Mouse (Mus musculus): ENCODE measurements at regions not wholly inside any gene's neighbourhood (a gene's known extent, or its start where the extent isn't known, plus 50 kb on each side); places are given as distances from the start of the nearest gene placed in this dataset.
A peak's percentile ranks its signal among the peaks of the same experiment; 100 is the strongest.
"Not testable (repeated sequence)": the region's sequence is repeated elsewhere in the genome, so short reads cannot be mapped to it uniquely, and the experiment has no call there.

DNA sequence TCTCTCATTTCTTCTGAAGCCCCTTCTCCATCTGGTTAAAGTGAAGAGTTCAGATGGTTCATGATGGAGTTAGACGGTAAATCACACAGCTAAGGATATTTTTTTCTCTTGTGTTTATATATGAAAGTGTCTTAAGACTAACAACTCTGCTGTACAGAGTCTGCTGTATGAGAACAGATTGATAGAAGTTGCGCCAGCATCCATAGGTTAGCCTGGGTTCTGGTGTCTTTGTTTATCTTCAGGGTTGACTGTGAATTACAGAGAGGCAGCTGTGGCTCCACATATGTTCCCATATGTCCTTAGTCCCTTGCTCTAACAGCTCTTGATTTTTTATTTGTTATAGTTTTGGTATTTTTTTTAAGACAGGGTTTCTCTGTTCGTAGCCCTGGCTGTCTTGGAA, 334.9 kb upstream of the Api5 start:
- DNase-seq (ENCODE audit: extremely low spot score in 1 of 2, low spot score in 1 of 2), result no peak

DNA sequence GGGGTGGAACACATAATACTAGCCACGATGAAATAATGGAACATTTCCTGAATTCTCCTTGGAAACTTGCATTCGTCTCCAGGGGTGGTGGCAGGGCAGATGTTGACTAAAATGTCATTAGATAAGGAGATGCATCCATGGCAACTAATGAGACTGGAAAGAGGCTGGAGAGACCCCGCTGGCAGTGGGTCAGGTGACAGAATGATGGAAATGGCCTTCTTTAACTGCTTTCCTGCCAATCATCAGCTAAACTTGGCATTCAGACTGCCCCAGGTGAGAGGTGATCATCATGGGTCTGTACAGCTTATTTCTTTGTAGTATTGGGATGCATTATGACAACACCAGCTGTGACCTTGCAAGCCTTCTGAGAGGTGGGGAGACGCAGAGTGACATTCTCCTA, 334.3 kb upstream of the Api5 start:
- no peak for DNase-seq (ENCODE audit: extremely low spot score in 1 of 2, low spot score in 1 of 2)

DNA sequence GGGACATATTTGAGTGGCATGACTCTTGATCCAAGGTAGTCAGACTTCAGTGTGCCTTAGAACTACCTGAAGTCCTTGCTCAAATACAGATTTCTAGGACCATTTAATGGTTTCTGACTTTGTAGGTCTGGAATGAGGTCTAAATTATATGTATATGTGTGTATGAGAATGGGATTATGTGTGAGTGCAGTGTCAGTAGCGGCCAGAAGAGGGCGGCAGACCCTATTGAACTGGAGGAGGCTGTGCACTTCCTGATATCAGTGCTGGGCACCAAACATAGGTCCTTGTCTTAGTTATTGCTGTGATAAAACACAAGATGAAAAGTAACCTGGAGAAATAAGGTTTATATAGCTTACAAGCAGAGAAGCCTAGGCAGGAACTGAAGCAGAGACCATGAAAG, 328.6 kb upstream of the Api5 start:
- no peak for DNase-seq (ENCODE audit: extremely low spot score in 1 of 2, low spot score in 1 of 2)

DNA sequence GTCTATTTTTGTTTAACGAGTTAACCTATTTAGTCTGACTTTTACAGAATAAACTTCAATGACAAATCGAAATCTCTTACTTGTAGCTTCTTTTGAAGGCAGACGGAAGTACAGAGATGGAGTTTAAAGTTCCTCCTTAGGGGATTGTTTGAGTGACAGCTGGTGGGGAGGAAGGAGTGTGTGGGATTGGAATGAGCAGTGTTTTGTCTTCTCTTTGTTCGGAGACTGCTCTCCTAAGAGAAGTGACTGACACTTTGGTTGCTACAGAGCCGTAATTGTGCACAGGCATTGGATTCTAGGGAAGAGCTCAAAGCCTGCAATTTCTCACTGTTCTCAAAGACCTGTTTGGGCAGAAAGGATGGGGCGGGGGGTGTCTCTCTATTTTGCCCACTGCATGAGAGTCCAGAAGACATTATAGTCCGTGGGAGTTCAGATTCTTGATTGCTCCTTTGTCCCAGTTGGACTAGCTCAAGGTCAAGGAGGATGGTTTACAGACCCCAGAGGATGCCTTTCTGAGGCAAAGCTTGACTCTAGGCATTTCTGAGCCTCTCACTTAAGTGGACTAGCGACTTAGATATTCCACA, 327.0 kb upstream of the Api5 start:
- no peak for DNase-seq (ENCODE audit: extremely low spot score in 1 of 2, low spot score in 1 of 2)

DNA sequence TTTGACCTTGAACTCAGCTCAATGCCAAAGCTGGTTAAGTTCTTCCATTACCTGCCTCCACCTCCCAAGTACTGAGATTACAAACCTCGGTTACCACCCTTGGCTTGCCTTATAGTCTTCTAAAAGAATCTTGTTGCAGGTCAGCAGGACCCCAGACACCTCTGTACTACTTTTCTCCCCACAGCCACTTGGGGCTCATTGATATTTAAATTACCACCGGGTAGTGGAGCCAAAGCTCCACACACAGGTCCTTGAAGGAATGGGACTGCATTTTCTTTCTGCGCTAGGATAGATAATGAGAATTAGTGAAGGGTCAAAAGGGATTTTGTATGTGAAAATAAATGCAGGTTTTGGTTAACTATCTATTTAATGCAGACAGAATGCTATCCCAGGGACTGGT, 326.5 kb upstream of the Api5 start:
- DNase-seq (ENCODE audit: extremely low spot score in 1 of 2, low spot score in 1 of 2), result no peak

DNA sequence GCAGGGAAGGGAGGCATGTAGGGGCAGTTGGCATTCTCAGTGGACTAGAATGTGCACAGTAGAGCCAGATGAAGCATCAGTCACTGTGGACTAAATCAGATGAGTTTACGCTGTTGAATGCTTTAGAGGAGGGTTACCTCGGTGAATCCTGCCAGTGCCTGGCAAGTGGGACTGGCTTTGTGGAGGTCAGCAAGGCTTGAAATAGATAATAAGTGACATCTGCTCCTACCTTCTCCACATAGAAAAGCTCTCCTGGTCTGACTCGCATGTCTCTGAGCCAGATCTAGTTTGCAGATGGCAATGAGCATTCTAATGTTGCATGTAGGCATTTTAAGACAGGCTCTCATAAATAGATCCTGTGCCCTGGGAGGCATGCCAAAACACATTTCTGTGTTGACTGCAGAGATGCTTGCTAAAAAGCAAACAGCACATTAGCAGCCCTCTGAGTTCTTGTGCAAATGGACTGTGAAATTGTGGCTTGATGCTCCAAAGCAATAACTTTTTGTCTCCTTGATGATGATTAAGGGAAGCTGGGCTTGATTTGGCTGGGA, 310.3 kb upstream of the Api5 start:
- DNase-seq (ENCODE audit: extremely low spot score in 1 of 2, low spot score in 1 of 2), result peak; percentile 6 to 21

DNA sequence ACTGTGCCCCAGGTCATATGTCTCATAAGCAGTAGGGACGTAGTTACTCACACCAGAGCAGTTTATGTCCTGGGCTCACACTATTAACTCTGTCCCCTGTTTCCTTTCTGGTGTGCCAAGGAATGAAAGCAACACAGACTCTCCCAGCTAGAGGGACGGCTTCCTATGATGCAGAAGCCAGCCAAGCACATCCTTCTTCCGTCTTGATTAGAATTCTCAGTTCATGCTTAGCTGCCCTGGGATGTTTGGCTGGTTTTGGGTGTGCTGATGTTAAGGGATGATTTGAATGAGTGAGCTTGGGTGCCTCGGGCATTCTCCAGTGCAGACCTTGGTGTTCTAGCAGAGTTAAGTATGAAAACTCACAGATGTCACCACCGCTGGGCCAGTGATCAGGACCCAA, 291.9 kb upstream of the Api5 start:
- DNase-seq (ENCODE audit: extremely low spot score in 1 of 2, low spot score in 1 of 2), result no peak

DNA sequence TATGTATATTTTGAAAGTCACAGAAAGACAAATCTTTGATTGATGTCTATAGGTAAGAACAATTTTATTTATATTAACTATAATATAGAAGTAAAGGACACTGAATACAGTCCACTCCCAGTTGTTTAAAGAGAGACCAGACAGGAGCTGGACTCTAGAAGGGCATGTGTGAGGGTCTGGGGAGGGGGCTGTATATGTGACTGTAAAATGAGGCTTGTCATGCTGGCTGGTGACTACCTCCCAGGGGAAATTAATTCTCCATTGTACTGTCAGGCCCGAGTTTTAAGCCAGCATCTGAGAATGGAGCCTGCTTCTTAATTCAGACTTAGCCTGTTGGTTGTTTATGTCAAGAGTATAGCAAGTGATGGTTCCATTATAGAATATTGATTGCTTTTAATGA, 261.4 kb upstream of the Api5 start:
- no peak for DNase-seq (ENCODE audit: extremely low spot score in 1 of 2, low spot score in 1 of 2)

DNA sequence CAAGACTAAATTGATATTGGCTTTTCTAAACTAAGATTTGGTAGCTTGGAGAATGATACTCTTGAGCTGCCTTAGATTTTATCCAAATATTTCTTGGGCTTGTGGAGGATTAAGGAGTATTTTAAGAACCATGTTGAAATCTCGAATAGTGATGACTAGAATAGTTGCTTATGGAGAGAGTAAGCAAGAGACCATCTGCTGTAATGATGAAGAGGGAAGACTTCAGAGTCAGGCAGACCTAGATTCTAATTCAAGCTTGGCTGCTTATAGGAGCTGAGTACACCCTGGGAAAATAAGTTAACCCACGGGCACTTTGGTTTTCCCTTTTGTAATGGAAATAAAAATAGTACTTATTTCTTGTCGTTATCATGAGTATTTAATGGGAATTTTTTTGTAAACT, 257.3 kb upstream of the Api5 start:
- no peak for DNase-seq (ENCODE audit: extremely low spot score in 1 of 2, low spot score in 1 of 2)

DNA sequence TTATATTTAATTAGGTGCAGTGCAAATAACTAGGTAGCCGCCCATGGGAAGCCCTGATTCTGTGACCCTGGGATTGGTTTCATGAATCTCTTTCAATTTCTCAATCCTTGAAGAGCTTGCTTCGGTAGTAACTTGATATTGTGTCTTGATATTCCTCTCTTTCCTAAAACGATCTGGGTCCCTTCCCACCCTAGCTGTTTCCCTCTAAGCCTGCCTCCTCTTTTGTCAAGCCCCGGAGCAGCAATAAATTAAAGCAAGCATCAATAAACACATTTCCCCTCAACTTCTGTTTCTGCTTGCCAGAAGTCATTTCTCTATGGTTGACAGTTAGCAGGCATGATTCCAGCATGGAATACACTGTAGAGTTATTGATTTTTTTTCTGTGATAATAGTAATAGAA, 252.6 kb upstream of the Api5 start:
- DNase-seq (ENCODE audit: extremely low spot score in 1 of 2, low spot score in 1 of 2), result no peak

DNA sequence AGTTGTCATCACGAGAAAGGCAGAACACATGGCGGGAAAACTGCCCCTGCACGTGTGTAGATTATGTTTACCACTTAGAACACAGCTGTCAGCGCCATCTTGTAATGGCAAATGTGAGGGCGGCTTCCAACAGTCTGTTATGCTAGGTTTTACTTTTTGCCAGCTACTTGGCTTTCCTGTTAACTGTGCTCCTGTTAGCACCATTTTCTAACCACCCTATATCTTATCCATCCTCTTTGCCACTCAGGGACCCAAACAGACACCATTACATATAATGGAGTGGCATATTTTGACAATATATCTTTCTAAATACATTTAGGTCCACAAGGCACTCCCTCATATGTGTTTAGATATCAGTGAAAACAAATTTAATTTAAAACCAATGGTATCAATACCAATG, 247.7 kb upstream of the Api5 start:
- not testable (repeated sequence) for DNase-seq (ENCODE audit: extremely low spot score in 1 of 2, low spot score in 1 of 2)

DNA sequence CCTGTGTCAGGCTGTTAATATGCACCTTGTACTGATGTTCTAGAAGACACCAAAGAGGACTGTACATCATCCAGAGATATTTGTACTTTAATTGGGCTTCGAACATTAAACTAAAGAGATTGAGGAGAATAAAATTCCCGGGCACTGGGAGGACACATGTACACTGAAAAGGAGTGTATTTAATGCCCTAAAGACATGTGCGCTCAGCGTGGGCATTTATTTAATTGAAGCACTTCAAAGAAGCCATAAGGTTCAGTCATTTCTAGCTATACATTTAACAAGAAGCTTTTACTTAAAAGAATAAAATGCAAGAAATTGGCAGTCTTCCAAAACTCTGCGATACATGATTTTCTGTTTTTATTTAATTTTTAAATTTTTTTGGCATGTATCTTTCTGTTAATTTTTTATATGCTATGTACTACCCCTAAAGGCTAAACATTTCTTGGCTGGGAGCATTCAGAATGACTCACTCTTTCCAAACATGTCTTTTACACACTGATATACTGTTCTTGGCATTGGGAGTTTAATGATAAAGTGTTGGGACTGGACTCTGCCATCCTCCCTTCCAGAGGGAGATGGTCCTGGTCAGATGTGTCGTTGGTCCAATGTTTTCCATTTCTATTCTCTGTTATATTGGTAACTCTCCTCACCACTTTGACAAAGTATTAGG, 242.3 kb upstream of the Api5 start:
- no peak for DNase-seq (ENCODE audit: extremely low spot score in 1 of 2, low spot score in 1 of 2)

DNA sequence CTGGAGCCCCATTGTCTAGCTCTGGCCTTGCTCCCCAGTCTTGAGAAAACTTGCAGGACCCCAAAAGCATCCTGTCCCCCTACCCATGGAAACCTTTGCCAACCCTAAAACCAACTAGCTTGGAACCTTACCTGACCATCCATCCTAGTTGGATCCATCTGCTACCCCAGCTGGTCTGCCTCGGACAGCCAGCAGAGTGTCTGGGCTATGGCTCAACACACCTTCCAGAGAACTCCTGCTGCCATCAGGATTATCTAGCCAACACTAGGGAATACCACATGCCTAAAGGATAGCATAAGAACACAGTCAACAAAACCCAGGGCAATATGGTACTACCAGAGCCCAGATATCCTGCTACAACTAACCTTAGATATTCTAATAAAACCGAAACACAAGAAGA, 227.9 kb upstream of the Api5 start:
- no peak for DNase-seq (ENCODE audit: extremely low spot score in 1 of 2, low spot score in 1 of 2)

DNA sequence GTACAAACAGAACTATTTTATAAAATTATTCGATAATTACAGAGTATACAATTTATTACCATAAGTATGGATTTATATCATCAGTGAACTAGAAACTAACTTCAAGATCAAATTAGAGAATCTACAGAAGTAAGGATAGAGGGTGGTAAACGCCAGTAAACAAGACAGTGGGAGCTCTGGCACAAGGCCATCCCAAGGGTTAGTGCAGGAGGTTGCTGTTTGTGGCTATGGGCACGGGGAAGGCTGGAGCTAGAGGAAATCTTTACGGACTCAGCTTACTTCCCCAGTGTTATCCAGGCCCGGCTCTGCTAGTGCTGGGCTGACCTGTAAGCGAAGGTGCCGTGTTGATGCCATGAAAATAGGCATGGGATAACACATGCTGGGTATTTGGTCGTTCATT, 220.5 kb upstream of the Api5 start:
- DNase-seq (ENCODE audit: extremely low spot score in 1 of 2, low spot score in 1 of 2), result no peak

Measured in layer of hippocampus, postnatal 25 days (tissue).